Comparison of ENCODE assay signal across 8 mouse cellular contexts in genomic region chr12:88983688-88984330, GRCm38 (mm10).
DNase-seq lines count a peak whose midpoint lies in the region; ATAC-seq and TF ChIP-seq lines count a peak whose summit lies in the region.

No protein-coding gene starts in this region.

- no peaks in the 10 kb centered on the region for H3K36me3 ChIP-seq in lung, postnatal 0 days (ENCODE audit: insufficient read depth, low read length)
- no peaks in the 10 kb centered on the region for H3K36me3 ChIP-seq in forebrain, embryonic 11.5 days (ENCODE audit: control insufficient read depth, insufficient read depth, low read length)
- H3K36me3 ChIP-seq in limb, embryonic 11.5 days (ENCODE audit: control insufficient read depth, insufficient read depth, low read length), result no peaks in the 10 kb centered on the region
- no peaks in the 10 kb centered on the region for H3K36me3 ChIP-seq in neural tube, embryonic 13.5 days

- no peak overlapping the region for H3K27ac ChIP-seq in lung, postnatal 0 days (ENCODE audit: low read length)
- H3K27ac ChIP-seq in forebrain, embryonic 11.5 days (ENCODE audit: low read depth, low read length), result no peak overlapping the region
- H3K27ac ChIP-seq in limb, embryonic 11.5 days (replicated peaks; ENCODE audit: low read depth, low read length), result no peak overlapping the region
- peak overlapping the region; percentile 72 for H3K27ac ChIP-seq in neural tube, embryonic 13.5 days (replicated peaks)
- H3K27ac ChIP-seq in gastrocnemius, adult 2 months, result no peak overlapping the region

- no peaks in the 10 kb centered on the region for H3K9me3 ChIP-seq in lung, postnatal 0 days (ENCODE audit: low read length)
- no peaks in the 10 kb centered on the region for H3K9me3 ChIP-seq in forebrain, embryonic 11.5 days (ENCODE audit: control insufficient read depth, low read length)
- no peaks in the 10 kb centered on the region for H3K9me3 ChIP-seq in limb, embryonic 11.5 days (ENCODE audit: control insufficient read depth, low read length)
- H3K9me3 ChIP-seq in neural tube, embryonic 13.5 days, result no peaks in the 10 kb centered on the region

- peak; percentile 35; the same call in 1 of the 2 replicates for TF ChIP-seq EP300 in lung, postnatal 0 days (IDR thresholded peaks at IDR 0.05)

- DNase-seq in lung, postnatal 0 days (ENCODE audit: low spot score), result peak; percentile 36
- no peak for DNase-seq in lung, adult 2 months
- peak; percentile 57 for DNase-seq in forebrain, embryonic 11.5 days (ENCODE audit: low spot score)
- peak; percentile 22 for DNase-seq in limb, embryonic 11.5 days (ENCODE audit: low spot score)
- no peak for DNase-seq in gastrocnemius, adult 2 months
- DNase-seq in layer of hippocampus, adult 9-10 months (ENCODE audit: low spot score), result no peak
- no peak for DNase-seq in right cerebral cortex, postnatal 36 days (ENCODE audit: low spot score in 2 of 2)

- peak; percentile 79 for ATAC-seq in lung, postnatal 0 days
- peak; percentile 77 for ATAC-seq in forebrain, embryonic 11.5 days (replicated peaks; ENCODE audit: low FRiP score)
- no peak for ATAC-seq in limb, embryonic 11.5 days (ENCODE audit: insufficient number of reproducible peaks, low FRiP score, low TSS enrichment, low read depth)
- ATAC-seq in neural tube, embryonic 13.5 days (ENCODE audit: low read depth), result peak; percentile 84

- no peaks in the 10 kb centered on the region for H3K4me1 ChIP-seq in lung, postnatal 0 days (ENCODE audit: insufficient read depth, low read depth, low read length)
- H3K4me1 ChIP-seq in lung, adult 2 months (ENCODE audit: control insufficient read depth, insufficient read depth, low read length), result no peaks in the 10 kb centered on the region
- H3K4me1 ChIP-seq in forebrain, embryonic 11.5 days (replicated peaks; ENCODE audit: control insufficient read depth, insufficient read depth, low read length), result peaks cover 9% of the 10 kb centered on the region; the same call in 1 of the 2 replicates
- no peaks in the 10 kb centered on the region for H3K4me1 ChIP-seq in limb, embryonic 11.5 days (ENCODE audit: control insufficient read depth, insufficient read depth, low read length)
- peaks cover 40% of the 10 kb centered on the region for H3K4me1 ChIP-seq in neural tube, embryonic 13.5 days (replicated peaks)

- H3K9ac ChIP-seq in lung, postnatal 0 days (replicated peaks; ENCODE audit: low read depth), result no peak overlapping the region
- H3K9ac ChIP-seq in forebrain, embryonic 11.5 days (ENCODE audit: low read length), result no peak overlapping the region
- H3K9ac ChIP-seq in limb, embryonic 11.5 days (ENCODE audit: low read length), result no peak overlapping the region
- no peak overlapping the region for H3K9ac ChIP-seq in neural tube, embryonic 13.5 days

- TF ChIP-seq CTCF in lung, postnatal 0 days (IDR thresholded peaks at IDR 0.05), result no peak
- TF ChIP-seq CTCF in lung, adult 2 months (IDR thresholded peaks at IDR 0.05; ENCODE audit: insufficient read depth, low read length), result no peak
- no peak for TF ChIP-seq CTCF in gastrocnemius, adult 2 months (IDR thresholded peaks at IDR 0.05)

- intact Hi-C loops in gastrocnemius, adult 2 months (cut with DNase I), result no loop called here

- H3K4me3 ChIP-seq in lung, postnatal 0 days (ENCODE audit: low read depth, low read length), result no peak overlapping the region
- H3K4me3 ChIP-seq in lung, adult 2 months (replicated peaks; ENCODE audit: extremely low read depth, low read depth, low read length), result no peak overlapping the region
- H3K4me3 ChIP-seq in forebrain, embryonic 11.5 days (ENCODE audit: low read depth, low read length), result no peak overlapping the region
- no peak overlapping the region for H3K4me3 ChIP-seq in limb, embryonic 11.5 days (ENCODE audit: low read depth, low read length)
- H3K4me3 ChIP-seq in neural tube, embryonic 13.5 days, result no peak overlapping the region
- no peak overlapping the region for H3K4me3 ChIP-seq in gastrocnemius, adult 2 months

- no peaks in the 10 kb centered on the region for H3K27me3 ChIP-seq in lung, postnatal 0 days (replicated peaks; ENCODE audit: insufficient read depth, low read length)
- H3K27me3 ChIP-seq in forebrain, embryonic 11.5 days (ENCODE audit: control insufficient read depth, insufficient read depth, low read length), result no peaks in the 10 kb centered on the region
- no peaks in the 10 kb centered on the region for H3K27me3 ChIP-seq in limb, embryonic 11.5 days (ENCODE audit: control insufficient read depth, insufficient read depth, low read length)
- H3K27me3 ChIP-seq in neural tube, embryonic 13.5 days, result no peaks in the 10 kb centered on the region

- TF ChIP-seq POLR2A in lung, adult 2 months (IDR thresholded peaks at IDR 0.05; ENCODE audit: borderline replicate concordance, extremely low read depth, low read depth, low read length), result no peak

- WGBS in lung, postnatal 0 days, result 30% methylated on average over 10 of the region's 10 CpGs
- WGBS in lung, adult 2 months, result 25% methylated on average over 10 of the region's 10 CpGs
- 26% methylated on average over 10 of the region's 10 CpGs for WGBS in forebrain, embryonic 11.5 days
- WGBS in limb, embryonic 11.5 days, result 29% methylated on average over 10 of the region's 10 CpGs
- 9% methylated on average over 10 of the region's 10 CpGs for WGBS in neural tube, embryonic 13.5 days

- no peak overlapping the region for H3K4me2 ChIP-seq in lung, postnatal 0 days (replicated peaks; ENCODE audit: low read depth, low read length)
- no peak overlapping the region for H3K4me2 ChIP-seq in forebrain, embryonic 11.5 days (ENCODE audit: low read depth, low read length, severe bottlenecking)
- no peak overlapping the region for H3K4me2 ChIP-seq in limb, embryonic 11.5 days (ENCODE audit: low read depth, severe bottlenecking)
- H3K4me2 ChIP-seq in neural tube, embryonic 13.5 days, result peak overlapping the region; percentile 14

Comparison
In these comparisons a context has a peak if more than half of its experiments do, and no peak if none do; other contexts are left out.
1. DNase-seq: peak in lung, postnatal 0 days (single experiment), forebrain, embryonic 11.5 days (single experiment) and limb, embryonic 11.5 days (single experiment); none in lung, adult 2 months (single experiment), gastrocnemius, adult 2 months (single experiment), layer of hippocampus, adult 9-10 months (single experiment) and right cerebral cortex, postnatal 36 days (0 of 2).